Mouse (Mus musculus): ENCODE results near the gene Adra2c.

DNA sequence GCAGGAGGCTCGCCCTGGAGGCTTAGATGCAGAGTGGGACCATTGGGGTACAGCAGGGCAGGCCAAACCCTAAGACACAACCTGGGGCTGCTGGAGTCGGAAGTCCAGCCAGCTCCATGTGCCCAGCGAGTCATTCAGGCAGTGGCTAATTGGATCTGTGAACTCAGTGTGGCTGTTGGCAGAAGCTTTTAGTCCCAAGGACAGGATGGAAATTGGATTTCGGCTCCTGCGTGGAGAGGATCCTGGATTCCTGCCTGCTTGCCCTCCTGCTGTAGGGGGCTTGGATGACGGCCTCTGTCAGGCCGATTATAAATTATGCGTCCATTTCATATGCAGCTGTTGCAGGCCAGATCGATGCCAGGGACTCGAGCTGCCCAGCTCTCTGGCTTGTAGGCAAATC lies 27.2 kb downstream of the Adra2c start:
- no peak for TF ChIP-seq POLR2A (IDR thresholded peaks at IDR 0.05; ENCODE audit: borderline replicate concordance, control insufficient read depth, low read depth, low read length)
- TF ChIP-seq CTCF (IDR thresholded peaks at IDR 0.05; ENCODE audit: control insufficient read depth, insufficient read depth, low read length), result no peak

All from bone marrow, adult 2 months (tissue).